Mouse (Mus musculus) intestine, embryonic 15.5 days (tissue): ENCODE measurements around the gene Lsm7. TPM values are rescaled to one million over a fixed set of nuclear protein-coding genes. Genes with fewer than 3 reads are reported as not detected.

Source experiments
- ATAC-seq: fragments of 200-750 bp; cut with Nextera tagmentation; 2 replicates; pipeline ENCODE4 v1.8.0; 2017; ENCODE audit warnings: moderate TSS enrichment, moderate library complexity
- H3K27ac ChIP-seq: fragments of 300-500 bp; sonication (generic); 2 replicates; pipeline ENCODE4 v1.5.1; 2015; ENCODE audit warnings: mild to moderate bottlenecking, inconsistent platforms
- H3K27me3 ChIP-seq: fragments of 300-500 bp; sonication (generic); replicated peaks from 2 replicates; pipeline ENCODE4 v1.6.1; 2015; ENCODE audit warnings: inconsistent platforms
- H3K36me3 ChIP-seq: fragments of 300-500 bp; sonication (generic); 2 replicates; pipeline ENCODE4 v1.6.1; 2015; ENCODE audit warnings: inconsistent platforms
- H3K4me1 ChIP-seq: fragments of 300-500 bp; sonication (generic); replicated peaks from 2 replicates; pipeline ENCODE4 v1.6.1; 2015; ENCODE audit warnings: inconsistent platforms
- H3K4me2 ChIP-seq: fragments of 300-500 bp; sonication (generic); replicated peaks from 2 replicates; pipeline ENCODE4 v1.6.1; 2015; ENCODE audit warnings: mild to moderate bottlenecking, inconsistent platforms
- H3K4me3 ChIP-seq: fragments of 300-500 bp; sonication (generic); replicated peaks from 2 replicates; pipeline ENCODE4 v1.5.1; 2015; ENCODE audit warnings: inconsistent platforms
- H3K9ac ChIP-seq: fragments of 300-500 bp; sonication (generic); 2 replicates; pipeline ENCODE4 v1.6.1; 2015; ENCODE audit warnings: inconsistent platforms
- H3K9me3 ChIP-seq: fragments of 300-500 bp; sonication (generic); 2 replicates; pipeline ENCODE4 v1.6.1; 2016; ENCODE audit warnings: inconsistent platforms
- WGBS: fragments of 180-500 bp; shearing (Covaris S2); methylation state at CpG from one replicate; pipeline ENCODE4 v1.1.7; 2015; 5-methylcytosine and 5-hydroxymethylcytosine counted together
- polyA plus RNA-seq: library from polyadenylated mRNA; unstranded; fragments of >200 nt; fragmentation: Nextera tagmentation; extraction: Ambion mirVana; gene quantifications from 2 replicates; pipeline ENCODE4 v1.2.1, GENCODE M21; 2015

Lsm7 gene
- polyA plus RNA-seq = 270 and 286 TPM in 2 replicates

- Histone ChIP-seq H3K36me3 (peaks cover 19% of the 10 kb centered on the region), H3K4me2 (peak within 1 kb of the TSS; percentile 98), H3K9ac (peak within 1 kb of the TSS; percentile 85), H3K9me3 (no peaks in the 10 kb centered on the region), H3K4me1 (peaks cover 40% of the 10 kb centered on the region), H3K27me3 (no peaks in the 10 kb centered on the region), H3K27ac (peak within 1 kb of the TSS; percentile 15; the same call in 1 of the 2 replicates), H3K4me3 (peak within 1 kb of the TSS; percentile 94)
- under 1% methylated on average over 81 of the region's 81 CpGs for WGBS
- peak; percentile 87 for ATAC-seq
These were observed at the start of gene Lsm7, which contains the start of gene Sppl2b for GRCm38 (mm10) chr10:80854913-80855748. Gene Lsm7, minus strand, starts transcription at chr10:80855209. Gene Sppl2b, plus strand, starts transcription at chr10:80855275.

- 90% methylated on average over 11 of the region's 11 CpGs for WGBS
- ATAC-seq = no peak
- Histone ChIP-seq H3K4me1 (peaks cover 8% of the 10 kb centered on the region), H3K4me3 (no peak overlapping the region), H3K27ac (no peak overlapping the region), H3K36me3 (peaks cover 32% of the 10 kb centered on the region), H3K9me3 (no peaks in the 10 kb centered on the region), H3K27me3 (no peaks in the 10 kb centered on the region), H3K4me2 (no peak overlapping the region), H3K9ac (no peak overlapping the region)
These were observed 49.7 kb upstream of the Lsm7 start for GRCm38 (mm10) chr10:80904709-80905108.

GRCm38 (mm10) chr10:80904004-80904693 lies 49.1 kb upstream of the Lsm7 start:
- Histone ChIP-seq H3K4me1 (peaks cover 14% of the 10 kb centered on the region), H3K27ac (no peak overlapping the region), H3K36me3 (peaks cover 28% of the 10 kb centered on the region), H3K9ac (no peak overlapping the region), H3K27me3 (no peaks in the 10 kb centered on the region), H3K9me3 (no peaks in the 10 kb centered on the region), H3K4me2 (no peak overlapping the region), H3K4me3 (no peak overlapping the region)
- no peak for ATAC-seq
- 86% methylated on average over 28 of the region's 28 CpGs for WGBS

- Histone ChIP-seq H3K36me3 (peaks cover 34% of the 10 kb centered on the region), H3K4me1 (peaks cover 18% of the 10 kb centered on the region), H3K27ac (no peak overlapping the region), H3K9me3 (no peaks in the 10 kb centered on the region), H3K4me3 (no peak overlapping the region), H3K4me2 (no peak overlapping the region), H3K27me3 (no peaks in the 10 kb centered on the region), H3K9ac (no peak overlapping the region)
- WGBS = 93% methylated on average over 10 of the region's 10 CpGs
- no peak for ATAC-seq
These were observed 48.3 kb upstream of the Lsm7 start for GRCm38 (mm10) chr10:80903282-80903681.

GRCm38 (mm10) chr10:80902273-80902940 lies 47.4 kb upstream of the Lsm7 start:
- WGBS = 95% methylated on average over 9 of the region's 9 CpGs
- Histone ChIP-seq H3K4me3 (no peak overlapping the region), H3K9me3 (no peaks in the 10 kb centered on the region), H3K4me2 (no peak overlapping the region), H3K27me3 (no peaks in the 10 kb centered on the region), H3K9ac (no peak overlapping the region), H3K27ac (no peak overlapping the region), H3K4me1 (peaks cover 26% of the 10 kb centered on the region), H3K36me3 (peaks cover 34% of the 10 kb centered on the region)
- ATAC-seq = no peak

GRCm38 (mm10) chr10:80901409-80902272 lies 46.6 kb upstream of the Lsm7 start:
- Histone ChIP-seq H3K27ac (peak overlapping the region; percentile 42), H3K9me3 (no peaks in the 10 kb centered on the region), H3K4me2 (peak overlapping the region; percentile 34), H3K4me3 (no peak overlapping the region), H3K27me3 (no peaks in the 10 kb centered on the region), H3K9ac (0 out of 2 replicates have a peak overlapping the region, but pooled peaks have one; percentile 0), H3K4me1 (peaks cover 26% of the 10 kb centered on the region), H3K36me3 (peaks cover 34% of the 10 kb centered on the region)
- 87% methylated on average over 19 of the region's 19 CpGs for WGBS
- ATAC-seq = no peak

GRCm38 (mm10) chr10:80900318-80901247 lies 45.6 kb upstream of the Lsm7 start, which contains the start of gene Timm13:
Gene Timm13, minus strand, starts transcription at chr10:80900969.
- Histone ChIP-seq H3K27me3 (no peaks in the 10 kb centered on the region), H3K27ac (peak within 1 kb of the TSS; percentile 76), H3K9me3 (no peaks in the 10 kb centered on the region), H3K4me3 (peak within 1 kb of the TSS; percentile 72), H3K4me1 (peaks cover 26% of the 10 kb centered on the region), H3K9ac (peak within 1 kb of the TSS; percentile 77), H3K36me3 (peaks cover 34% of the 10 kb centered on the region), H3K4me2 (peak within 1 kb of the TSS; percentile 83)
- peak; percentile 97 for ATAC-seq
- under 1% methylated on average over 72 of the region's 72 CpGs for WGBS

- Histone ChIP-seq H3K9ac (peak overlapping the region; percentile 77), H3K4me1 (peaks cover 26% of the 10 kb centered on the region), H3K4me2 (peak overlapping the region; percentile 83), H3K4me3 (peak overlapping the region; percentile 72), H3K27ac (peak overlapping the region; percentile 76), H3K9me3 (no peaks in the 10 kb centered on the region), H3K27me3 (no peaks in the 10 kb centered on the region), H3K36me3 (peaks cover 27% of the 10 kb centered on the region)
- WGBS = 10% methylated on average over 25 of the region's 25 CpGs
- 0 out of 2 replicates have a peak, but pooled peaks have one; percentile 0 for ATAC-seq
These were observed 44.7 kb upstream of the Lsm7 start for GRCm38 (mm10) chr10:80899591-80900317.

- Histone ChIP-seq H3K27me3 (no peaks in the 10 kb centered on the region), H3K4me3 (peak overlapping the region; percentile 72), H3K9me3 (no peaks in the 10 kb centered on the region), H3K27ac (no peak overlapping the region), H3K9ac (peak overlapping the region; percentile 77), H3K4me2 (peak overlapping the region; percentile 83), H3K36me3 (peaks cover 21% of the 10 kb centered on the region; the same call in 1 of the 2 replicates), H3K4me1 (peaks cover 26% of the 10 kb centered on the region)
- ATAC-seq = no peak
- WGBS = 87% methylated on average over 8 of the region's 8 CpGs
These were observed 44.1 kb upstream of the Lsm7 start for GRCm38 (mm10) chr10:80899074-80899473.

- H3K27ac ChIP-seq = no peak overlapping the region
- peaks cover 10% of the 10 kb centered on the region; the same call in 1 of the 2 replicates for H3K36me3 ChIP-seq
- H3K27me3 ChIP-seq = no peaks in the 10 kb centered on the region
- ATAC-seq = no peak
- peak overlapping the region; percentile 26 for H3K4me2 ChIP-seq
- no peak overlapping the region for H3K4me3 ChIP-seq
- H3K9me3 ChIP-seq = no peaks in the 10 kb centered on the region
- WGBS = 34% methylated on average over 41 of the region's 41 CpGs
- H3K9ac ChIP-seq = peak overlapping the region; percentile 26; the same call in 1 of the 2 replicates
- H3K4me1 ChIP-seq = peaks cover 26% of the 10 kb centered on the region
These were observed 43.0 kb upstream of the Lsm7 start for GRCm38 (mm10) chr10:80897861-80898510.
